Mouse (Mus musculus): Measurements from ENCODE around the gene Pla2g4a. TPM values are rescaled to one million over a fixed set of nuclear protein-coding genes. Genes with fewer than 3 reads are reported as not detected.

Pla2g4a gene
- total and polyA plus RNA-seq, 2 experiments from 2014 or later = 0.78 to 1.8 TPM

- no peaks in the 10 kb centered on the region for H3K27me3 ChIP-seq (ENCODE audit: insufficient read depth, low read length)
- H3K27ac ChIP-seq = no peak overlapping the region
- H3K4me1 ChIP-seq (ENCODE audit: insufficient read depth, low read length) = no peaks in the 10 kb centered on the region
- H3K36me3 ChIP-seq (ENCODE audit: insufficient read depth, low read length) = no peaks in the 10 kb centered on the region
- H3K9ac ChIP-seq (replicated peaks; ENCODE audit: low read length) = no peak overlapping the region
- no peak overlapping the region for H3K4me3 ChIP-seq (ENCODE audit: low read length)
- no peak overlapping the region for H3K4me2 ChIP-seq (ENCODE audit: low read depth, low read length)
- ATAC-seq = no peak
- WGBS = 84% methylated on average over 4 of the region's 4 CpGs
- DNase-seq (ENCODE audit: low spot score) = no peak
- no peaks in the 10 kb centered on the region for H3K9me3 ChIP-seq (ENCODE audit: low read length)
- no peak for TF ChIP-seq CTCF (IDR thresholded peaks at IDR 0.05; ENCODE audit: low read depth)
Measured at GRCm38 (mm10) chr1:149912984-149913383, 48.1 kb downstream of the Pla2g4a start.

- no peak overlapping the region for H3K9ac ChIP-seq (replicated peaks; ENCODE audit: low read length)
- no peak overlapping the region for H3K27ac ChIP-seq
- 69% methylated on average over 4 of the region's 4 CpGs for WGBS
- H3K27me3 ChIP-seq (ENCODE audit: insufficient read depth, low read length) = no peaks in the 10 kb centered on the region
- H3K4me2 ChIP-seq (ENCODE audit: low read depth, low read length) = no peak overlapping the region
- no peak overlapping the region for H3K4me3 ChIP-seq (ENCODE audit: low read length)
- TF ChIP-seq CTCF (IDR thresholded peaks at IDR 0.05; ENCODE audit: low read depth) = no peak
- no peaks in the 10 kb centered on the region for H3K9me3 ChIP-seq (ENCODE audit: low read length)
- no peaks in the 10 kb centered on the region for H3K4me1 ChIP-seq (ENCODE audit: insufficient read depth, low read length)
- no peak for ATAC-seq
- no peaks in the 10 kb centered on the region for H3K36me3 ChIP-seq (ENCODE audit: insufficient read depth, low read length)
- no peak for DNase-seq (ENCODE audit: low spot score)
Measured at GRCm38 (mm10) chr1:149911050-149911449, 50.0 kb downstream of the Pla2g4a start.

DNA sequence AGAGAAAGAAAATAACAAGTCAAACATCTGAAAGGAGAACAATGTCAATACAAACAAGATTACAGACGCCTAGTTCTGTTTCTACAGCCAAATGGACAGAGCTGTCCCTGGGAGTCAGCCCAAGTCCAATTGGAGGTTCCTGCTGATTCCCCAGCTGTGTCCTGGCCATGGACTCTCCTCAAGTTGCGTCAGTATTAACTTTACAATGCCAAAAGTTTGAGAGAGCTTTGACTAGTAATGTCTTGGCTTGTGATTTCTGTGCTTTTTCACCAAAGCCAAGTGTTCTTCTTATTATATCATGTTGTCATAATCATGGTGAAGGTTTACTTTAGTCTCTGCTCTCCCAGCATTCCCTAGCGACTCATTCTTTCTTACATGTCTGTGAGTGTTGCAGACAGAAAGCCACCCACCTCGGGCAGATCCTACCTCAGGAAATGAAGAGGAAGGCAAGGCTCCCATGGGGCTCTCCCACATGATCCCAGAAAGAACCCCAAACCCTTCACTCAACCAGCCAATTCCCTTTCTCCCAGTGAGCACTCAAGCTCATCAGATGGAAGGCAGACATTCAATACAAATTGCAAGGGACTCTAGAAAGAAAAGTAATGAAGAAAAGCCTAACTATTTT, 63.0 kb downstream of the Pla2g4a start:
- no peaks in the 10 kb centered on the region for H3K27me3 ChIP-seq (ENCODE audit: insufficient read depth, low read length)
- WGBS = 70% methylated on average over 4 of the region's 4 CpGs
- no peak overlapping the region for H3K4me2 ChIP-seq (ENCODE audit: low read depth, low read length)
- no peaks in the 10 kb centered on the region for H3K9me3 ChIP-seq (ENCODE audit: low read length)
- no peak for ATAC-seq
- no peak overlapping the region for H3K4me3 ChIP-seq (ENCODE audit: low read length)
- H3K27ac ChIP-seq = no peak overlapping the region
- H3K36me3 ChIP-seq (ENCODE audit: insufficient read depth, low read length) = no peaks in the 10 kb centered on the region
- no peak for DNase-seq (ENCODE audit: low spot score)
- H3K4me1 ChIP-seq (ENCODE audit: insufficient read depth, low read length) = no peaks in the 10 kb centered on the region
- TF ChIP-seq CTCF (IDR thresholded peaks at IDR 0.05; ENCODE audit: low read depth) = no peak
- no peak overlapping the region for H3K9ac ChIP-seq (replicated peaks; ENCODE audit: low read length)

- DNase-seq (ENCODE audit: low spot score) = peak; percentile 54
- peak; percentile 90 for ATAC-seq
- no peak for TF ChIP-seq CTCF (IDR thresholded peaks at IDR 0.05; ENCODE audit: low read depth)
- Histone ChIP-seq H3K4me1 (ENCODE audit: insufficient read depth, low read length) (no peaks in the 10 kb centered on the region), H3K27ac (no peak overlapping the region), H3K4me3 (ENCODE audit: low read length) (no peak overlapping the region), H3K9me3 (ENCODE audit: low read length) (no peaks in the 10 kb centered on the region), H3K36me3 (ENCODE audit: insufficient read depth, low read length) (no peaks in the 10 kb centered on the region), H3K9ac (replicated peaks; ENCODE audit: low read length) (no peak overlapping the region), H3K27me3 (ENCODE audit: insufficient read depth, low read length) (no peaks in the 10 kb centered on the region), H3K4me2 (ENCODE audit: low read depth, low read length) (no peak overlapping the region)
- 49% methylated on average over 5 of the region's 5 CpGs for WGBS
Measured at GRCm38 (mm10) chr1:149896590-149896989, 64.5 kb downstream of the Pla2g4a start.

- H3K27me3 ChIP-seq (ENCODE audit: insufficient read depth, low read length) = no peaks in the 10 kb centered on the region
- H3K27ac ChIP-seq = no peak overlapping the region
- 90% methylated on average over 8 of the region's 8 CpGs for WGBS
- H3K4me1 ChIP-seq (ENCODE audit: insufficient read depth, low read length) = no peaks in the 10 kb centered on the region
- DNase-seq (ENCODE audit: low spot score) (no peak), ATAC-seq (no peak)
- TF ChIP-seq CTCF (IDR thresholded peaks at IDR 0.05; ENCODE audit: low read depth) = no peak
- no peak overlapping the region for H3K4me2 ChIP-seq (ENCODE audit: low read depth, low read length)
- H3K9me3 ChIP-seq (ENCODE audit: low read length) = no peaks in the 10 kb centered on the region
- H3K4me3 ChIP-seq (ENCODE audit: low read length) = no peak overlapping the region
- H3K36me3 ChIP-seq (ENCODE audit: insufficient read depth, low read length) = no peaks in the 10 kb centered on the region
- H3K9ac ChIP-seq (replicated peaks; ENCODE audit: low read length) = no peak overlapping the region
Measured at GRCm38 (mm10) chr1:149894940-149895339, 66.2 kb downstream of the Pla2g4a start.

GRCm38 (mm10) chr1:149893903-149894302, 67.2 kb downstream of the Pla2g4a start:
- H3K4me1 ChIP-seq (ENCODE audit: insufficient read depth, low read length) = no peaks in the 10 kb centered on the region
- TF ChIP-seq CTCF (IDR thresholded peaks at IDR 0.05; ENCODE audit: low read depth) = no peak
- ATAC-seq = no peak
- no peaks in the 10 kb centered on the region for H3K36me3 ChIP-seq (ENCODE audit: insufficient read depth, low read length)
- H3K9ac ChIP-seq (replicated peaks; ENCODE audit: low read length) = no peak overlapping the region
- DNase-seq (ENCODE audit: low spot score) = no peak
- H3K4me2 ChIP-seq (ENCODE audit: low read depth, low read length) = no peak overlapping the region
- H3K9me3 ChIP-seq (ENCODE audit: low read length) = no peaks in the 10 kb centered on the region
- H3K4me3 ChIP-seq (ENCODE audit: low read length) = no peak overlapping the region
- H3K27ac ChIP-seq = no peak overlapping the region
- 89% methylated on average over 2 of the region's 2 CpGs for WGBS
- no peaks in the 10 kb centered on the region for H3K27me3 ChIP-seq (ENCODE audit: insufficient read depth, low read length)

- Histone ChIP-seq H3K9me3 (ENCODE audit: low read length) (no peaks in the 10 kb centered on the region), H3K27me3 (ENCODE audit: insufficient read depth, low read length) (no peaks in the 10 kb centered on the region), H3K9ac (replicated peaks; ENCODE audit: low read length) (no peak overlapping the region), H3K27ac (no peak overlapping the region), H3K36me3 (ENCODE audit: insufficient read depth, low read length) (no peaks in the 10 kb centered on the region), H3K4me1 (ENCODE audit: insufficient read depth, low read length) (no peaks in the 10 kb centered on the region), H3K4me3 (ENCODE audit: low read length) (no peak overlapping the region), H3K4me2 (ENCODE audit: low read depth, low read length) (no peak overlapping the region)
- DNase-seq (ENCODE audit: low spot score) (no peak), ATAC-seq (no peak)
- 82% methylated on average over 5 of the region's 5 CpGs for WGBS
- TF ChIP-seq CTCF (IDR thresholded peaks at IDR 0.05; ENCODE audit: low read depth) = no peak
Measured at GRCm38 (mm10) chr1:149891057-149891456, 70.0 kb downstream of the Pla2g4a start.
